Mouse (Mus musculus) sigmoid colon, adult 10 weeks (tissue): ENCODE measurements around the gene Sult2b1. TPM values are rescaled to one million over a fixed set of nuclear protein-coding genes. Genes with fewer than 3 reads are reported as not detected.

ENCODE experiments used
- polyA plus RNA-seq: library from polyadenylated mRNA; stranded (reverse); fragments of 350-450 nt; fragmentation: Illumina TruSeq; extraction: RNeasy Lipid Tissue Mini Kit (QIAGEN cat#74804); gene quantifications from one replicate; pipeline ENCODE4 v1.2.3, GENCODE M21; 2014; ENCODE audit warnings: low read depth, low replicate concordance

Gene Sult2b1
- 2.6 TPM for polyA plus RNA-seq

DNA sequence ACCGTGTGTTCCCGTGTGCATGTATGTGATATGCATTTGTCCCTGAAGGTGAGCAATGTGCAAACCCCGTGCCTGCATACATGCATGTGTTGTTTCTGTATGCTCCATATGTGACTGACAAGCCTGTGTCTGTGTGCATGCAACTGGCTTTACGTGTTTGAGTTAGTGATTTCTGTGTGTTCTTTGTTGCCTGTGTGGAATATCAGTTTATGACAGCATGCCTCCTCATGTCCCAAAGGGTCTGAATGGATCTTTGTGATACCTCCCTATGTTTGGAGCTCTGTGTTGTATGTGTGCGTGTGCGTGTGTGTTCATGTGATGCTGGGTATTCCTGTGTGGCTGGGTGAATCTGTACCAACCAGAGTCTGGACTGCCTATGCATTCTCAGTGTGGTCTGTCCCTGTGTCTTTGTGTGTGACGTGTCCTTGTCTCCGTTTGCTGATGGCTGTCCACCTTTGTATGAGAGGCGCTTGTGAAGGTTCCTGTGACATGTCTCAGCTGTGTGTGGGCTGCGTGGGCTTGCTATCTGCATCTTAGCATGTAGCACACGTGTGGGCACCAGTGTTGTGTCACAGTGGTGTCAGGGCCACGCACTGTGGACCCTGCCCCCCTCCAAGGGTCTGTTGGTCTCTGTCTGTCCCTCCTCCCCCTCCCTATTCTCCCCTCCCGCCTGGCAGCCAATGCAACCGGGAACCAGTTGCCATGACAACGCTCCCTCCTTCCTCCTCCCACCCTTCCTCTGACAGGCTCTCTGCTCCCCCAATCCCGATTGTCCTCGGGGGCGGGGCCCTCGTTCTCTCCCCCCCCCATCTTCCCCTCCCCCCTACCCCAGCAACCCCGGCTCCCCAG lies at the start of gene Sult2b1:
Sult2b1 (minus strand) TSS at position 146 of the 849 bp plus-strand sequence.

DNA sequence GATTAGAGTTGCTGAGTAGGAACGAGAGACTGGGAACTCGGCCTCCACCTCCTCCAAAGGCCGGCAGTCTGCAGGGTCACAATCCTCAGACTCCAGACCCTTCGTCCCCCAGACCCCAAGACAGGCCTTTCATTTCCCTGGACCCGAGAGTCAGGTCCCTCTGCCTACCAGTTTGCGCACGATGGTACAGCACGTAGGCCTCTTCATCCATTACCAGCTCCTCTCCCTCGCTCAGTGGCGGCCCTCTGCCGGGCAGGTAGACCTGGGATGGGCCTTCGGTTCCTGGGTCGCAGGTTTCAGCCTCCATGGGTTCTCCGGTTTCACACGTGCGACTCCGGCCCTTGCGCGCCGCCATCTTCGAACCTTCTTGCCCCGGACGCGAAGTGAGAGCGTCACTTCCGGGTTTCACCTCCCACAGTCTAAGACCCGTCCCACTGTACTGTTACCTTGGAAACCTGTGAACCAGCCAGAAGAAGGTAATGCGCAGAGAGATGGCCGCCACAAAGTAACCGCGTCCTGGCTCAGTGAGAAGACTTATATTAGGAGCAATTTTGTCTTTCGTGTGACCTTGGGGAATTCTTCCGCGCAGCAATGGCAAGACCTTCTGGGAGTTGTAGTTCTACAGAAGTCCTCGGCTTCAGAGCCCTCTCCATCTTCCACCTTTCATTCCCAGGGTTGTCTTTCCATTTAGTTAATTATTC lies 46.1 kb upstream of the Sult2b1 start, which contains the start of gene Grwd1:
Grwd1 (minus strand) TSS at position 518 of the 701 bp plus-strand sequence.

DNA sequence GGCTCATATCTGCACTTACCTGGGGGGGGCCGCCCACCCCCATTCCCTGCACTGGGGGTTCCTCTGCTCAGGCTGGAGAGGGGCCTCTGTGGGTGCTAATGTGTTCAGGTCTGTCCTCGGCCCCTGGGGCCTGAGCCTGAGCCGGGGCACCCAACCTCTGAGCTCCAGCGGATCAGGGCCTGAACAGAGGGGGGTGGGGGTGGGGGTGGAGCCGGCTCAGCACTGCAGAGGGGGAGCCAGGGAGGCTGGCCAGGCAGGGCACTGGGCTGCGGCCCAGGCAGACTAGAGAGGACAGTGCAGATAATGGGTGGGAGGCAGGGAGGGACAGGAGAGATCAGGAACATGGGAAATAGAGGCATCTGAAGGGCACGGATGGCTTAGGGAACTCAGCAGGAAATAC lies 40.1 kb upstream of the Sult2b1 start, which contains the start of gene Kcnj14:
Kcnj14 (minus strand) TSS at position 185 of the 400 bp plus-strand sequence.

DNA sequence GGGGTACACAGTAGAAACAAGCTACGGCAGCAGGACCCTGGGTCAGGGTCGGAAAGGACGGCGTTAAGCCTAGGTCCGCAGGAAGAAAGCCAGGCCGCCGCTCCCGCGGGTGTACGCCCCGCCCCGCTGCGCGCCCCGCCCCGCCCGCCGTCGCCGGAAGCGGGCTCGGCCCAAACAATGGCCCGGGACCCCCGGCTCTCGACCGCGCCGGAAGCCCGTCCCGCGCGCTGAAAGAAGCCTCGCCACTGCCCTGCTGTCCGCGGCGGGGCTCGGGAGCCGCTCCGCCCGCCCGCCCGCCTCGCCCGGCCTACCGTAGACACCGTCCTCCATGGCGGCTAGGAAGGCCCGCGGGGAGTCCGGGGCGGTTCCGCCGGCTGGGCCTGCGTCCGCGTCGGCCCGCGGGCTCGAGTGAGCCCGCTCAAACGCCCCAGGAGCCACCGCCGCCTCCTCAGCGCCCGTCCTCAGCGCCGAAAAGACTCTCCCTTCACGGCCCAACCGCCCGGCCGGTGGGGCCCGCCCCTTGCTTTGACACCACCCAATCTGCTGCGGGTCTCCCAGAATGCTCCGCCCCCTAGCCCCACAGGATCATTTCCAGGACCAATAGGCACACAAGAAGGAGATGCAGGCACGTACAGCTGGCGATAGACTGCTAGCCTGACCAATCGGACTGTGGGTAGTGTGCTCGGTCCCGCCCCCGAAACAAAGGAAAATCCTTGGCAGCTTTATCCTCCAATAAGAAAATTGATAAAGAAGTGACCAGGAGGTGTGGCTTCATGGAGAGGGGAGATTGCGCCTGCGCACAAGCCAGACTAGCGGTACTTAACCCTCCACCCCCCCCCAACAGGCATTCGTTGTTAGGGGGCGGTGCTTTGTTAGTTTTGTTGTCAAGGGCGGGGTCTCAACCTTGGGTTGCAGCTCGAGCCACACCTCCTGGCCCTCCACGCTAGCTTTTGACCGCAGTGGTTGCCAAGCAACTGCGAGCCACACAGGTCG lies 29.6 kb upstream of the Sult2b1 start, which contains the start of gene Cyth2:
Cyth2 (minus strand) TSS at position 795 of the 993 bp plus-strand sequence.

DNA sequence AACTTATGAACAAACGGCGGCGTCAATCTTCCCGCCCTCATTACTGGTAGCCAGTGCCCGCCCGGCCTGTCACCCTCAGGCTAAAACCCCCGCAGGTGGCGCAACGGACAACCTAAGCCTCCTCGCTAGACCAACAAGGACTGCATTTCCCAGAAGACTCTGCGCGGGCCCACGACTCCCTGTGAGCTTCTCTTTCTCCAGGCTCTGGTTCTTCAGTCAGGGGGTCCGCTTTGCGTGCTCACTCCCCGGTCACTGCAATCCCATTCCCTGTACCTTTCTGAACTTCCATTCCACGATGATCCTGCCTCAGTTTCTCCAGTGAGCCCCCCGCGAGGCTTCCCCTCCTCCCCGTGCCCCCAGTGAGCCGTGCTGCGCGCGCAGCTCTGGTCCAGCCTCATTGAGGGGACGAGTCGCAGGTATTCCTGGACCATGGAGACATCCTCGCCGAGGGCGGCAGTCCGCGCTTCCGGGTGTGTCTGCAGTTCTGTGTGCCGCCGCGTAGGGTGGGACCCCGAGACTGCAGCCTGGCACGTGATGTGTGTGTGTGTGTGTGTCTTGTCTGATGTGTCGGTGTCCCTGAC lies 868 bp downstream of the Sult2b1 start, which contains the start of gene Lmtk3:
Lmtk3 (plus strand) TSS at position 228 of the 581 bp plus-strand sequence.

DNA sequence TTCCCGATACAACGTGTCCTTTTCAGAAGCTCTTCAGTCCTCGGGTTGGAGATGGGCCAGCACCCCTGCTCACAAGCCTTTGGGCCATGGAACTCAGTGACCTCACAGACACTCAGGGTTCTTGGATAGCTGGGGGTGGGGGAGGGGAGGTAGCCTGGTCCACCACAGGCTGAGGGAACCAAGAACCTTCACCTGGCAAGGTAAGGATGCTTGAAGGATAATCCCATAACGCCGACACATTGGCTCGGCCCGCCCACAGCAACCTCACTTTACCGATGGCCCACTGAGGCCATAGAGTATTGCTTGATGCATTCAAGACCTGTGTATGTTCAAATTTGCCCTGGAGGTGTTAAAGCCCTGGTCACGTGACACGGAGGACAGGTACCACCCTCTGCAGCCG lies 58.8 kb downstream of the Sult2b1 start, which contains the start of gene Spaca4:
Spaca4 (minus strand) TSS at position 101 of the 400 bp plus-strand sequence.

DNA sequence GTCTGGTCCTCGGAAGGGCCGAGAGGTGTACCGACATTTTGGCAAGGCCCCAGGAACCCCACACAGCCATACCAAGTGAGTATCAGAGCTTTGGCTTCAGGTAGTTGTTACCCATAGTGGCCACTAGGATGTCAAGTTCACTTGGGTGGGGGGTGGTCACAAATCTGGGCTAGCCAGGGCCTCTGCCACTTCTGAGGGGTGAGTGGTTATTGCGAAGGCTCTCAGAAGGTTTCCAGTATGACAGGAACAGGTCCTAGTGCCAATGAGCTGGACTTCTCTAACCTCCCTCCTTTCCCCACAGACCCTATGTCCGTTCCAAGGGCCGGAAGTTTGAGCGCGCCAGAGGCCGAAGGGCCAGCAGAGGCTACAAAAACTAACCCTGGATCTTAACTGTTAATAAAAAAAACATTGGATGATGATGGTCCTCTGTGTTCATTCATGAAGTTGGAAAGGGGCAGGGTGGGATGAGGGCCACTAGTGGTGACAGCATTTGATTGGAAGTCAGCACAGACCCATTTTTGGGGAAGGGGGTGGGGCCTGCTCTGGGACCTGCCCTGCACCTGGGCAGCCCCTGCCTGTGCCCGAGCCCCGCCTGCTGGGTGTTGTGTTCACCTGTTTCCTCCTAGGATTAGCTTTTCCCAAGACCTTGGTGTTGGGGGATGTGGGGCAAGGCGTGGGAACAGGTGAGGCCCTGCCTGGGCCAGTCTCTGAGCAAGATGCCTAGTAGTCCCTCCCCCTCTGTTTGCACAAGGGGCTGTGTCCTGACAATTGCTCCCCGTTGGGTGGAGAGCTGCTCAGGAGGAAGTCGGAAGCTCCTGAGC lies 63.8 kb downstream of the Sult2b1 start, which contains the start of gene Fam83e:
Fam83e (plus strand) TSS at position 800 of the 821 bp plus-strand sequence.

DNA sequence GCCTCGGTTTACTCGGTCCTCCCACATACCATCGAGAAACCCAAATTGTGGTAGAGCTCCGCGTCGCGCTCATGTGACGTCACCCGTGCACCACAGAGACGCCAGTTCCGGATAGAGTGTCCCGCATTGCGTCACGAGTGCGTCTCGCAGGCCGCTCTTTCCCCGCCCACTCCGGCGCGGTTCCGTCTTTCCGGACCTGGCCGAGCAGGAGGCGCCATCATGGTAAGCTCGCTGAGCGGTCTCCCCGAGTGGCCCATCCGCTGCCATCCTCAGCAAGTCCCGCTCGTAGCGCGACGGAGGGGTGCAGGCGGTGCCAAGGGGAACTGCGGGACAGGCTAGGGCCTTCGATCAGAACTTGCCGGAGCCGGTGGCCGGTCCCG lies 66.6 kb downstream of the Sult2b1 start, which contains the start of gene Sphk2:
Sphk2 (minus strand) TSS at position 85 of the 380 bp plus-strand sequence.

DNA sequence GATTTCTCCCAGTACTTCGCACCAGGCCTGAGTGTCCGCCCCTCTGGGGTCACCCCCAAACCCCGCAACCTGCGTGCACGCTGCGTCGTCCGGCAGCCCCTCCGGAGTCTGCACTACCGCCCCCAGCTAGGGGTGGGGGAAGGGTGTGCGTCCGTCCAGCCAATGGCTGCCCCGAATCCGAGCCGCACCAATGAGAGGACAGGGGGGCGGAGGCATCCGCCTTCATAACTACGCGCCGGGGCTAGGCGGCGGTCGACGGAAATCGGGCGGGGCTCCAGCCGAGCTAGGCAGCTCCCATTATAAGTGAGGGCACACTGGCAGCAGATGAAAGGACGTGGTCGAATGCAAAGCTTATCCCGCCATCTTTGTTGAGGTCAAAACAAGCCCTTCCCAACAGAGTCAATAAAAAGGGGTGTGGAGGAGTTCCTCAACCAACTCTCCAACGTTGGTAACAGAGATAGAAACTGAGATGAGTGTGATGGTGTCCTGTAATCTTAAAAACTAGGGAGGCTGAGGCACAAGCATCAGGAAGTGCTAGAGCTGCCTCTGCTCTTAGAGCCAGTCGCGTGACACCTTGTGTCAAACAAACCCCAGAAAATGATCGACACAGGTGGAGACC lies 69.3 kb downstream of the Sult2b1 start, which contains the start of gene Rpl18:
Rpl18 (plus strand) TSS at position 368 of the 619 bp plus-strand sequence.

DNA sequence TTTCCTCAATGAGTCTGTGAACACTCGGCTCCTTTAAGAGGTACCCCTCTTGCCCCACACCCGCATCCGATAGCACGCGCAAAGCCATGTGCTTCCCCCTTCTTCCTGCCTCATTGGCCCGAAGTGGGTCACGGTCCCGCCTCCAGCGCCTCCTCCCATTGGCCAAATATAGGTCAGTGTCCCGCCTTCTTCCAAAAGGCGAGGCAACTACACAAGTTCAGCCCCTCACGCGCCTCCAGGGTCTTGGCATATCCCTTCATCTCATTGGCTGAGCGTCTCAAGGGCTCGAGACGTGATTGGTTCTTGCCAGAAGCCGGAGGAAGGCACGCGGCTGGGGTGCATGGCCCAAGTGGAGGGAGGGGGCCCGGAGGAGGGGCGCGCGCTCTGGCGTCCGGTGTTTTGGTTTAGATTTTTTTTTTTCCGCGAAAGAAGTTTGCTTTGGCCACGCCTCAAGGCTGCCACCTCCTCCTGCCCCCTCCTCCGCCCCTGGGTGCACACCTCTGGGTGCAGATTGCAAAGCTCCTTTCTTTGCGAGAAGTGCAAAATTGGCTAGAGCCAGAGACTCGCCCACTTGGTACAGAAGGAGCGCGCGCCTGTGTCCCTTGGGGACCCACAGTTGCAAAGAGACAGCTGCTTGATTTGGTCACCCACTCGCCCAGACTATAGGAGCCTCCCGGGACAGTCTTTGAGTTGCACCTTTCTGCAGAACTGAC lies 79.6 kb downstream of the Sult2b1 start, which contains the start of gene Dbp:
Dbp (plus strand) TSS at position 359 of the 713 bp plus-strand sequence.

DNA sequence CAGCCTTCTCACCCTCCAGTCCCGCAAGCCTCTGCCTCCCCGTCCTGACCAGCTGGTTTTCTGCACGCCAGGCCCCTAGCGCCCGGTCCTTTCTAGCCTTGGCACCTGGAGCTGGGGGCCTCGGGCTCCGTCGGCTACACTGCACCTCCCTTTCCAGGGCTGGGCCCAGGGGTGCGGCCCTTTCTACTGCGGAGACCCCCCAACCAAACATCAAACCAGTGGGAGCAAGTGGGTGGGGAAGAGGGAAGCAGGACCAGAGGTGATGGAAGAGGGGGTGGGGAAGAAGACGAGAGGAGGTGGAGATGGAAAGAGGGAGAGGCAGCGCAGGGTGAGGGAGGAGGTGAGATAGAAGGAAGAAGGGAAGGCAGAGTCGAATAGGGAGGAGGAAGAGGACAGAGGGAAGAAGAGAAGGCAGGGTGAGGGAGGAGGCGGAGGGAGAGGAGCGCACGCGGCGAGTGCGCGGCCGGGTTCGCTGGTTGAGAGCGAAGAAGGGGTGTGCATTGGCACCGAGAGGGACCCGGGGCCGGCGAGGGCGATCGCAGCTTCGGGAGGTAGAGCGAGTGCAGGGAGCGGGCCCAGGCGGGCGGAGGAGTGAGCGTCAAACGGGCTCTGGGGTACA lies 84.8 kb downstream of the Sult2b1 start, which contains the start of gene Car11:
Car11 (plus strand) TSS at position 321 of the 619 bp plus-strand sequence.

DNA sequence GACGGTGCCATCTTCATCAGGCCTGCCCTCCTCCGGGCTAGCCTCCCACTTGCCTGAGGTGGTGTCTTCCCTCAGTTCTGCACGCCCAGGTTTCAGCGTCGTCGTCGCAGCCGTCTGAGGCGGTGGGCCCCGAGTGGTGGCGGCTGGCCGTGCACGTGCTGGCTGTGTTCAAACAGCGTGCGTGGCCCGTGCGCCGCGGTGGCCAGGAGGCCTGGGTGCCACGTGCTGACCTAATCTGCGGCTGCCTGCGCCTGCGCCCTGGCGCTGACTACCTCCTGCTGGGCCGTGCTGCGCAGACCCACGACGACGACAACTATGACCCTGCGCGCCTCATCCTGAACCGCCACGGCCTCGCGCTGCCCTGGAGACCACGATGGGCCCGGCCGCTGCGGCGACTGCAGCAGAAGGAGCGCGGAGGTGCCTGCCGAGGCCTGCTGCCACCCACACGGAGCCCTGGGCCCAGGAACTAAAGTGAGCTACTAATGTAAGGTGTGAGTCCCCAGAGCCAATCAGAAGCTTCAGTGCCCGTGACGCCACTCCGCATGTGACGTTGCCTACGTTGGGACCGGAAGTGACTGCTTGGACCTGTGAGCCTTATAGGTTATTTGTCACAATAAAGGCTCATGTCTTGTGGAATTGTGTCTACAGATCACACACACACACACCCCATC lies 90.4 kb downstream of the Sult2b1 start, which contains the start of gene Sec1:
Sec1 (minus strand) TSS at position 482 of the 671 bp plus-strand sequence.

DNA sequence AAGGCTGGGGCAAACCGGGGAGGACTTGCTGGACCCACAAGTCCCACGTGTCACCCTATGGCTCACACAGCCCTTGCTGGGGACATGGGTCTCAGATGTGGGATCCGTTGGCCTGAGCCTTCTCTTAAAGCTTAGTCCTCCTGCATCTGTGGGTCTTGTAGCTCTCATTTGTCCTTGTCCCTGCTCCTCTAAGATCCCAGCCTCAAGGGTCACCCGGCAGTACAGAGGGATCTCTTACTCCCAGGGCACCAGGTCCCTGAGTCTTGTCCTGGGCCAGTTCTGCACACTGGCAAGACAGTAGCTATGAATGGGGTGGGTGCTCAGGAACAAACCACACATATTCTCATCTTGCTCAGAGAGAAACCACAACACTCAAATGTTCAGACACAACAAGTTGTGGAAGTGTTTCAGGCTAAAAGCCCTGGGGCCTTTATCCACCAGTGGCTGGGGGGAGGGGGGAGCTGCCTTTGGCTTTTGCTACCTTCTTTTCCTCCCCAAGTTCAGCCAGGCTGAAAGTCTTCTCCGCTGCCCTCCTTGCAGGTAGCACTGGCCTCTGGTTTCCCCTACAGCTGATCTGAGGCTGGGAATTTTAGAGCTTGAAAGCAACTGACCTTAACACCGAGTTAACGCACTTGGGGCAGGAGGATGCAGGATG lies 100.9 kb downstream of the Sult2b1 start, which contains the start of gene Ntn5:
Ntn5 (plus strand) TSS at position 627 of the 655 bp plus-strand sequence.

